In genomic region chr17:88116321-88116720, GRCm38 (mm10) we compare ENCODE assay signal across 16 mouse cellular contexts.
"Had no signal": no experiment of that assay in that cellular context is flagged by ENCODE, and none has a peak within 500 bp of the region (broad histone marks: within the 10 kb centered on the region; RNA-seq: fewer than 3 reads in every experiment).

No protein-coding gene starts in this region.

- H3K4me2 ChIP-seq: neural tube, embryonic 12.5 days; neural tube, embryonic 13.5 days; neural tube, embryonic 15.5 days; stomach, embryonic 15.5 days had no signal

- H3K4me3 ChIP-seq: neural tube, embryonic 12.5 days; neural tube, embryonic 13.5 days; neural tube, embryonic 15.5 days; stomach, embryonic 15.5 days had no signal

- H3K27ac ChIP-seq: neural tube, embryonic 12.5 days; neural tube, embryonic 13.5 days; neural tube, embryonic 15.5 days; stomach, embryonic 15.5 days; stomach, postnatal 0 days had no signal

- H3K36me3 ChIP-seq: neural tube, embryonic 12.5 days; neural tube, embryonic 13.5 days; neural tube, embryonic 15.5 days; stomach, embryonic 15.5 days had no signal

- DNase-seq: retina, postnatal 1 day; right cerebral cortex, adult 18-20 months; right cerebral cortex, postnatal 14 days; right cerebral cortex, postnatal 4 days; spleen, adult 18-20 months; thymus, adult 18-20 months; thymus, adult 2 months; thymus, postnatal 14 days; thymus, postnatal 25 days; thymus, postnatal 36 days; thymus, postnatal 4 days had no signal

- H3K9me3 ChIP-seq: neural tube, embryonic 12.5 days; neural tube, embryonic 13.5 days; neural tube, embryonic 15.5 days; stomach, embryonic 15.5 days had no signal

- H3K9ac ChIP-seq: neural tube, embryonic 12.5 days; neural tube, embryonic 13.5 days; neural tube, embryonic 15.5 days; stomach, embryonic 15.5 days had no signal

- H3K27me3 ChIP-seq: neural tube, embryonic 12.5 days; neural tube, embryonic 13.5 days; neural tube, embryonic 15.5 days; stomach, embryonic 15.5 days had no signal

- H3K4me1 ChIP-seq: neural tube, embryonic 12.5 days; neural tube, embryonic 13.5 days; stomach, embryonic 15.5 days had no signal
